Mouse (Mus musculus): ENCODE data around the gene Dnm1. TPM values are rescaled to one million over a fixed set of nuclear protein-coding genes. Genes with fewer than 3 reads are reported as not detected.

Dnm1 gene
- polyA plus RNA-seq, 1 experiment from 2014 or later = 38.4 TPM

- Histone ChIP-seq H3K4me1 (replicated peaks; ENCODE audit: control insufficient read depth, insufficient read depth, low read length) (peaks cover 12% of the 10 kb centered on the region), H3K36me3 (ENCODE audit: control insufficient read depth, insufficient read depth) (peaks cover 19% of the 10 kb centered on the region), H3K9ac (replicated peaks; ENCODE audit: low read depth, low read length) (no peak overlapping the region), H3K9me3 (ENCODE audit: control insufficient read depth, low read length) (no peaks in the 10 kb centered on the region), H3K27ac (ENCODE audit: low read length) (no peak overlapping the region), H3K4me2 (ENCODE audit: low read length) (no peak overlapping the region), H3K4me3 (replicated peaks; ENCODE audit: low read length) (no peak overlapping the region), H3K27me3 (replicated peaks; ENCODE audit: control insufficient read depth, insufficient read depth, low read length) (no peaks in the 10 kb centered on the region)
- 92% methylated on average over 1 of the region's 1 CpGs for WGBS
- ATAC-seq = no peak
Observed at GRCm38 (mm10) chr2:32282727-32283126, 70.4 kb downstream of the Dnm1 start.

- Histone ChIP-seq H3K4me2 (ENCODE audit: low read length) (no peak overlapping the region), H3K36me3 (ENCODE audit: control insufficient read depth, insufficient read depth) (peaks cover 22% of the 10 kb centered on the region), H3K9ac (replicated peaks; ENCODE audit: low read depth, low read length) (no peak overlapping the region), H3K27ac (ENCODE audit: low read length) (no peak overlapping the region), H3K9me3 (ENCODE audit: control insufficient read depth, low read length) (no peaks in the 10 kb centered on the region), H3K27me3 (replicated peaks; ENCODE audit: control insufficient read depth, insufficient read depth, low read length) (no peaks in the 10 kb centered on the region), H3K4me1 (replicated peaks; ENCODE audit: control insufficient read depth, insufficient read depth, low read length) (peaks cover 11% of the 10 kb centered on the region), H3K4me3 (replicated peaks; ENCODE audit: low read length) (no peak overlapping the region)
- no peak for ATAC-seq
- 93% methylated on average over 2 of the region's 2 CpGs for WGBS
Observed at GRCm38 (mm10) chr2:32282289-32282688, 70.8 kb downstream of the Dnm1 start.

GRCm38 (mm10) chr2:32275823-32276222, 77.3 kb downstream of the Dnm1 start:
- H3K4me1 ChIP-seq (replicated peaks; ENCODE audit: control insufficient read depth, insufficient read depth, low read length) = no peaks in the 10 kb centered on the region
- peaks cover 22% of the 10 kb centered on the region for H3K36me3 ChIP-seq (ENCODE audit: control insufficient read depth, insufficient read depth)
- no peak overlapping the region for H3K4me3 ChIP-seq (replicated peaks; ENCODE audit: low read length)
- H3K27ac ChIP-seq (ENCODE audit: low read length) = no peak overlapping the region
- 70% methylated on average over 3 of the region's 3 CpGs for WGBS
- H3K4me2 ChIP-seq (ENCODE audit: low read length) = no peak overlapping the region
- ATAC-seq = no peak
- no peaks in the 10 kb centered on the region for H3K27me3 ChIP-seq (replicated peaks; ENCODE audit: control insufficient read depth, insufficient read depth, low read length)
- H3K9ac ChIP-seq (replicated peaks; ENCODE audit: low read depth, low read length) = no peak overlapping the region
- no peaks in the 10 kb centered on the region for H3K9me3 ChIP-seq (ENCODE audit: control insufficient read depth, low read length)

GRCm38 (mm10) chr2:32260635-32261034, 92.5 kb downstream of the Dnm1 start:
- Histone ChIP-seq H3K27ac (ENCODE audit: low read length) (no peak overlapping the region), H3K4me2 (ENCODE audit: low read length) (peak overlapping the region; percentile 89), H3K27me3 (replicated peaks; ENCODE audit: control insufficient read depth, insufficient read depth, low read length) (no peaks in the 10 kb centered on the region), H3K4me1 (replicated peaks; ENCODE audit: control insufficient read depth, insufficient read depth, low read length) (peaks cover 16% of the 10 kb centered on the region), H3K9me3 (ENCODE audit: control insufficient read depth, low read length) (no peaks in the 10 kb centered on the region), H3K4me3 (replicated peaks; ENCODE audit: low read length) (no peak overlapping the region), H3K9ac (replicated peaks; ENCODE audit: low read depth, low read length) (no peak overlapping the region), H3K36me3 (ENCODE audit: control insufficient read depth, insufficient read depth) (peaks cover 5% of the 10 kb centered on the region; the same call in 1 of the 2 replicates)
- WGBS = 27% methylated on average over 4 of the region's 4 CpGs
- no peak for ATAC-seq

GRCm38 (mm10) chr2:32259657-32260417, 93.3 kb downstream of the Dnm1 start, which contains the start of gene Uck1:
TSS of gene Uck1 (minus strand) at chr2:32260159.
- H3K27ac ChIP-seq (ENCODE audit: low read length) = peak within 1 kb of the TSS; percentile 70
- H3K4me1 ChIP-seq (replicated peaks; ENCODE audit: control insufficient read depth, insufficient read depth, low read length) = peaks cover 16% of the 10 kb centered on the region
- H3K9me3 ChIP-seq (ENCODE audit: control insufficient read depth, low read length) = no peaks in the 10 kb centered on the region
- peak; percentile 95 for ATAC-seq
- H3K4me3 ChIP-seq (replicated peaks; ENCODE audit: low read length) = peak within 1 kb of the TSS; percentile 92
- peak within 1 kb of the TSS; percentile 89 for H3K4me2 ChIP-seq (ENCODE audit: low read length)
- 2% methylated on average over 59 of the region's 59 CpGs for WGBS
- H3K27me3 ChIP-seq (replicated peaks; ENCODE audit: control insufficient read depth, insufficient read depth, low read length) = no peaks in the 10 kb centered on the region
- peak within 1 kb of the TSS; percentile 94 for H3K9ac ChIP-seq (replicated peaks; ENCODE audit: low read depth, low read length)
- peaks cover 5% of the 10 kb centered on the region; the same call in 1 of the 2 replicates for H3K36me3 ChIP-seq (ENCODE audit: control insufficient read depth, insufficient read depth)

GRCm38 (mm10) chr2:32258887-32259533, 94.1 kb downstream of the Dnm1 start:
- Histone ChIP-seq H3K4me2 (ENCODE audit: low read length) (peak overlapping the region; percentile 89), H3K9ac (replicated peaks; ENCODE audit: low read depth, low read length) (peak overlapping the region; percentile 94), H3K27ac (ENCODE audit: low read length) (no peak overlapping the region), H3K36me3 (ENCODE audit: control insufficient read depth, insufficient read depth) (peaks cover 5% of the 10 kb centered on the region; the same call in 1 of the 2 replicates), H3K27me3 (replicated peaks; ENCODE audit: control insufficient read depth, insufficient read depth, low read length) (no peaks in the 10 kb centered on the region), H3K4me1 (replicated peaks; ENCODE audit: control insufficient read depth, insufficient read depth, low read length) (peaks cover 16% of the 10 kb centered on the region), H3K9me3 (ENCODE audit: control insufficient read depth, low read length) (no peaks in the 10 kb centered on the region), H3K4me3 (replicated peaks; ENCODE audit: low read length) (peak overlapping the region; percentile 92)
- 57% methylated on average over 6 of the region's 6 CpGs for WGBS
- 0 out of 2 replicates have a peak, but pooled peaks have one; percentile 9 for ATAC-seq

Small RNAs within 50 kb of the gene (microRNA-seq; reads per million reads assigned to microRNA genes)
- gene Gm23363 (not detected), gene Mir199b (56.7 reads per million, percentile 46 among the genes with 10 or more reads in this experiment)

Other genes with a start within 250 kb of the Dnm1 start
- gene Prrc2b, start 202.3 kb downstream of the Dnm1 start, polyA plus RNA-seq (2015; fragmentation: Nextera tagmentation; extraction: Ambion mirVana) = 75.5 and 84.7 TPM in 2 replicates
- gene Pomt1, start 116.7 kb downstream of the Dnm1 start, polyA plus RNA-seq (2015; fragmentation: Nextera tagmentation; extraction: Ambion mirVana) = 29.9 and 36.8 TPM in 2 replicates
- 93.9 and 108 TPM in 2 replicates for gene Uck1, start 93.2 kb downstream of the Dnm1 start, polyA plus RNA-seq (2015; fragmentation: Nextera tagmentation; extraction: Ambion mirVana)
- 29.4 and 29.8 TPM in 2 replicates for gene Golga2, start 66.0 kb downstream of the Dnm1 start, polyA plus RNA-seq (2015; fragmentation: Nextera tagmentation; extraction: Ambion mirVana)
- gene Swi5, start 65.3 kb downstream of the Dnm1 start, polyA plus RNA-seq (2015; fragmentation: Nextera tagmentation; extraction: Ambion mirVana) = 362 and 368 TPM in 2 replicates
- 64.3 and 64.6 TPM in 2 replicates for gene Ciz1, start 1.0 kb downstream of the Dnm1 start, polyA plus RNA-seq (2015; fragmentation: Nextera tagmentation; extraction: Ambion mirVana)
- gene 1110008P14Rik, start 28.6 kb upstream of the Dnm1 start, polyA plus RNA-seq (2015; fragmentation: Nextera tagmentation; extraction: Ambion mirVana) = 67.8 and 77.7 TPM in 2 replicates
- gene Lcn2, start 34.9 kb upstream of the Dnm1 start, polyA plus RNA-seq (2015; fragmentation: Nextera tagmentation; extraction: Ambion mirVana) = not detected in 2 replicates
- 35.6 and 42.7 TPM in 2 replicates for gene Ptges2, start 42.6 kb upstream of the Dnm1 start, polyA plus RNA-seq (2015; fragmentation: Nextera tagmentation; extraction: Ambion mirVana)
- 7.0 and 7.5 TPM in 2 replicates for gene Naif1, start 97.1 kb upstream of the Dnm1 start, polyA plus RNA-seq (2015; fragmentation: Nextera tagmentation; extraction: Ambion mirVana)
- 46.9 and 47.7 TPM in 2 replicates for gene Slc25a25, start 98.1 kb upstream of the Dnm1 start, polyA plus RNA-seq (2015; fragmentation: Nextera tagmentation; extraction: Ambion mirVana)
- gene Fam102a, start 182.0 kb upstream of the Dnm1 start, polyA plus RNA-seq (2015; fragmentation: Nextera tagmentation; extraction: Ambion mirVana) = 4.7 and 5.6 TPM in 2 replicates
- 136 and 141 TPM in 2 replicates for gene Dpm2, start 217.5 kb upstream of the Dnm1 start, polyA plus RNA-seq (2015; fragmentation: Nextera tagmentation; extraction: Ambion mirVana)
- gene Pip5kl1, start 221.5 kb upstream of the Dnm1 start, polyA plus RNA-seq (2015; fragmentation: Nextera tagmentation; extraction: Ambion mirVana) = 3.9 and 6.8 TPM in 2 replicates
- gene 9430097D07Rik, start 222.3 kb upstream of the Dnm1 start, polyA plus RNA-seq (2015; fragmentation: Nextera tagmentation; extraction: Ambion mirVana) = 0.42 and 0.60 TPM in 2 replicates
- gene St6galnac4, start 233.8 kb upstream of the Dnm1 start, polyA plus RNA-seq (2015; fragmentation: Nextera tagmentation; extraction: Ambion mirVana) = 27.4 and 29.6 TPM in 2 replicates
- 18.3 and 21.6 TPM in 2 replicates for gene St6galnac6, start 246.4 kb upstream of the Dnm1 start, polyA plus RNA-seq (2015; fragmentation: Nextera tagmentation; extraction: Ambion mirVana)